Mouse (Mus musculus) right cerebral cortex, postnatal 4 days (tissue): ENCODE measurements around the gene Gpr88.
"Not testable (repeated sequence)": the region's sequence is repeated elsewhere in the genome, so short reads cannot be mapped to it uniquely, and the experiment has no call there.

Experiments used
- DNase-seq: peaks from one replicate; pipeline ENCODE4 v3.0.0-alpha.2; 2022

Gpr88 gene

GRCm38 (mm10) chr3:116237527-116237926 is 15.8 kb downstream of the Gpr88 start:
- no peak for DNase-seq

- DNase-seq, result no peak
These were observed 16.4 kb downstream of the Gpr88 start for GRCm38 (mm10) chr3:116236856-116237255.

GRCm38 (mm10) chr3:116233515-116233914 is 19.8 kb downstream of the Gpr88 start:
- DNase-seq, result no peak

GRCm38 (mm10) chr3:116232763-116233162 is 20.5 kb downstream of the Gpr88 start:
- no peak for DNase-seq

- no peak for DNase-seq
These were observed 24.0 kb downstream of the Gpr88 start for GRCm38 (mm10) chr3:116229336-116229735.

GRCm38 (mm10) chr3:116228360-116229245 is 24.7 kb downstream of the Gpr88 start:
- DNase-seq, result no peak

GRCm38 (mm10) chr3:116227383-116227782 is 25.9 kb downstream of the Gpr88 start:
- DNase-seq, result no peak

GRCm38 (mm10) chr3:116226915-116227314 is 26.4 kb downstream of the Gpr88 start:
- DNase-seq, result no peak

- no peak for DNase-seq
These were observed 30.6 kb downstream of the Gpr88 start for GRCm38 (mm10) chr3:116222511-116223243.

GRCm38 (mm10) chr3:116221686-116222010 is 31.7 kb downstream of the Gpr88 start:
- no peak for DNase-seq

GRCm38 (mm10) chr3:116220980-116221685 is 32.2 kb downstream of the Gpr88 start:
- no peak for DNase-seq

GRCm38 (mm10) chr3:116217398-116217797 is 35.9 kb downstream of the Gpr88 start:
- not testable (repeated sequence) for DNase-seq

GRCm38 (mm10) chr3:116216261-116216660 is 37.0 kb downstream of the Gpr88 start:
- DNase-seq, result no peak

- no peak for DNase-seq
These were observed 41.7 kb downstream of the Gpr88 start for GRCm38 (mm10) chr3:116211639-116212038.

- no peak for DNase-seq
These were observed 42.6 kb downstream of the Gpr88 start for GRCm38 (mm10) chr3:116210720-116211121.

- DNase-seq, result no peak
These were observed 44.1 kb downstream of the Gpr88 start for GRCm38 (mm10) chr3:116209214-116209613.

GRCm38 (mm10) chr3:116206306-116206834 is 46.9 kb downstream of the Gpr88 start:
- DNase-seq, result no peak

GRCm38 (mm10) chr3:116205346-116206219 is 47.7 kb downstream of the Gpr88 start:
- DNase-seq, result no peak

GRCm38 (mm10) chr3:116204643-116205042 is 48.7 kb downstream of the Gpr88 start:
- DNase-seq, result no peak

- no peak for DNase-seq
These were observed 49.4 kb downstream of the Gpr88 start for GRCm38 (mm10) chr3:116203942-116204341.

GRCm38 (mm10) chr3:116200060-116200459 is 53.2 kb downstream of the Gpr88 start:
- DNase-seq, result no peak
